Mouse (Mus musculus): ENCODE results near the gene Gas1.

The Gas1 gene

DNA sequence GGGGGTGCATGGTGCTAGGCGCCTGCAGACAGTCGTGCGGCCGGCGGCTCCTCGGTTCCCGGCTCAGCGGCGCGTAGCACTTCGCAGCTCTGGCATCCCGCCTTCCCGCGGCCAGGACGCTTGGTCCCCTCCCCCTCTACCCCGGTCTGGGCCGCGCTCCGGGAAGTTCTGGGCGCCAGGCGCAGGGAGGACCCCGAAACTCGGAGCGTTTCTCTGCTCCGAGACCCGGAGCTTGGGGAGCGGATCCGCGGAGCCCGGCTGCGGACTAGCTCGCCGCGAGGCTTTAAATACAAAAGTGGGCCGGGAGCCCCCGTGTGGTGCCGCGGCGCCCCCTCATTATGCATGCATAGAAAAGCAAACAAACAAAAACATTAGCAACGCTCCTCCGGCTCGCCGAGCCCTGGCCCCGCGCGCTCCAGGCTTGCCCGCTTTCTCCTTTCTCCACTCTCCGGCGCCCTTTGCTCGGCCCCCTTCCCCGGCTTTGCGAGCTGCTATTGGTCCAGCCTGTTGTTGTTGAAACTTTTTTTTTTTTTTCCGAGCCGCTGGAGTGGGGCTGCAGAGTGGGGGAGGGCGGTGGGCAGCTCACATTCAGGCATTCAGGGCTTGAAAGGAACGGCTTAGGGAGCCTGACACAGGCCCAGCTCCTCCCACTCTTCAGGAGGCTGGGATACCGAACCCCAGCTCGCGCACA lies at the start of gene Gas1:
Gas1 (minus strand) TSS at position 260 of the 691 bp plus-strand sequence.
- DNase-seq (ENCODE audit: low spot score in 2 of 2) = peak in 1 of 2 experiments; percentile 32

DNA sequence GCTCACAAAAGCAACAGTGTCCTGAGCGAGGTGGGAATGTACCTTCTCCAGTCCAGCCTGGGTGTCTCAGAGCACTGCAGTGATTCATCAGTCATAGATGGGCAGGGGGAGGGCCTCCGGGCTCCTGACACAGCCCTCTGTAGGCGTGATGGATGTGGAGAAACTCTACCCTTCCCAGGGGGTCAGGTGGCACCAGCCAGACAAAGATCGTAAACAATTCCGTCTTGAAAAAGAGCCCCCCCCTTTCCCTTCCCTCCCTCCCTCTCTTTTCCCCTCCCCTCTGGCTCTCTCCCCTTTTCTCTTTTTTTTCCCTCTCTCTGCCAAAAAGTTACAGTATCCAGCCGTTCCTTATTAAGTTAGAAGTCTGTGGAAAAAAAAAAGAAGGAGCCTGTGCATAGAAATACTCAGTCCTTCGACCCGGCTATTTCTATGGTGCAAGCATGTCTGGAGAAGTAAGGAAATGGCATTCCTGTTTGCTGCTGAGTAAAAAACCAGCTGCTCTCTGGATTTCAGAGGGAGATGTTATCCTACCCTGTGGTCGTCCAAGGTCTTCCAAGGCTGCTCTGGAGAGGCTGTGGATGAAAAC lies 49.2 kb upstream of the Gas1 start:
- no peak for DNase-seq (ENCODE audit: low spot score in 2 of 2)

DNA sequence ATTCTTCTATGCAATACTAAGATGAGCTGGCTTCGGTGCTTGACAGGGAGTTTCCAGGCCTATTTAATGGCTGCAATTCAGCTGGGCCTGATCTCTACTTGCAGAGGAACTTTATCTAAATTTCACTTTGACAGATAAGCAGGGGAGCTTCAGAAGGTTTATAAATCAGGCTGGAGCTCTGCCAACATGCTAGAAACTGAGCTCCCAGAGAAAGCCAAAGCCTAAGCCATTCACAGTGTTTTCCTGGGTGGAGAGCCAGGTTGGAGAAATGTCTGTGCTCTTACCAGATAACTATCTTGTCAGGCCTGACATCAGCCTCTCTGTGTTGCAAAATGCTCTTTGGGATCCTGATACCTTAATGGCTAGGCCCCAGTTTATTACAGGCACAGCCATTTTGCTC lies 48.6 kb upstream of the Gas1 start:
- no peak for DNase-seq (ENCODE audit: low spot score in 2 of 2)

DNA sequence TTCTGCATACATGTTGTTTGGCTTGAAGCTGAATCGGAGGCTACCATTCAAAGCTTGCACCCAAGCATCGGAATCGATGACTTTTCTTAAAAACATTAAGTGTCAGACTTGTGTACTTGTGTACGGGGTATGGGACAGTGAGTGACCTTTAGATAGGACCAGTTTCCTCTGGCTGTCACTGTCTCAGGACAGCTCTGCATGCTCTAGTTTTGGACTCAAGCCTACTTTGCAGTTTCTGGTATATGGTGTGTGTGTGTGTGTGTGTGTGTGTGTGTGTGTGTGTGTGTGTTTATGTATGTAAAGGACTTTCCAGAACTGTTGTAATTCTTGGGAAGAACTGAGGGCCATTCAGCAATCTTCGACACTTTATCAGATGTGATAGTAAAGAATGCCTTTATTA lies 48.1 kb upstream of the Gas1 start:
- no peak for DNase-seq (ENCODE audit: low spot score in 2 of 2)

DNA sequence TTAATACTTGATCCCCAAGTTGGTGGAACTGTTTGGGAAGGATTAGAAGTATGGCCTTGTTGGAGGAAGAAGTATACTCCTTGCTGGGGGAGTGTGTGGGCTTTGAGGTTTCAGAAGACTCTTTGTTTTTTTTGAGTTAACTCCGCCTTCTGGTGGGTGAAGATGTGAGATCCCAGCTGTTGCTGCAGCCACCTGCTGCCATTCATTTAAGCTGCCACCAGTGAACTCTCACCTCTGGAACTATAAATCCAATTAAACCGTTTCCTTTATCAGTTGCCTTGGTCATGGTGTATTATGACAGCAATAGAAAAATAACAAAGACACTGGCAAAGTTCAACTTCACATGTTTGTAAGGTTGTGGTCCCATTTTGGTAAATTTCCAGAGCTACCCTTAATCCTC lies 46.6 kb upstream of the Gas1 start:
- DNase-seq (ENCODE audit: low spot score in 2 of 2) = no peak

DNA sequence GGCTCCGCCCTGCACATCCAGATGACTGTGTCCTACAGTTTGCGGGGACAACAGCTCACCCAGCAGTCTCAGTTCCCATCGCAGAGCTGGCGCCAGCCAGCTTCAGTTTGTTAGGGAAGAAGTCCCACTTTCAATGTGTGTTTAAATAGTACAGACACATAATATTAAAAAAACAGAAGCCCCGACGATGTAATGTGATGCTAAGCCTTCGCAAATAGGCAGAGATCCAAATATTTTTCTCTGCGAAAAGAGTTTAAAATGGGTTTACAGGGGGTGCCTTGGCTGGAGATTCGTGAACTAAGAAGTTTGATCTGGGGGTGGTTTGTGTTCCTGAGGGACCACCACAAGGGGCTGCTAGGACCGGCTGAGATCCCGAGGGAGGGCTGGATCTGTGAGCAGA lies 45.2 kb upstream of the Gas1 start:
- DNase-seq (ENCODE audit: low spot score in 2 of 2) = no peak

DNA sequence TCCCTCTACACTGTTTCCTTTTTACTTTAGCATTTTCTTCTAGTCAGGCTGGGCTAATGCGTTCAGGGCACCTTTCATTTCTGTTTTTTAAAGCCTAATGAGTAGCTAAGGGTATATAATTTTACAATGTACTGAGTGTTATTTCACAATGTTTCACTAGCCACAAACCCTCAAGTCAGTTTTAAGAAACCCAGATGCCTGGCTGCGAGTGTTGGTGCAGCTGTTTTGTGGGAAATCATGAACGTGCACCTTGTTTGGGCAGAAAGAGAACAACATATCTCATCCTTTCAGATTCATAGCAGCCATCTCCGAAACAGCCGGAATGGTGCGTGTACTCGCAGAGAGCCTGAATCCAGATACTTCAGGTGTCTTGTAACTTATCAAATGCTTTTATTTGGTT lies 36.7 kb upstream of the Gas1 start:
- DNase-seq (ENCODE audit: low spot score in 2 of 2) = no peak

DNA sequence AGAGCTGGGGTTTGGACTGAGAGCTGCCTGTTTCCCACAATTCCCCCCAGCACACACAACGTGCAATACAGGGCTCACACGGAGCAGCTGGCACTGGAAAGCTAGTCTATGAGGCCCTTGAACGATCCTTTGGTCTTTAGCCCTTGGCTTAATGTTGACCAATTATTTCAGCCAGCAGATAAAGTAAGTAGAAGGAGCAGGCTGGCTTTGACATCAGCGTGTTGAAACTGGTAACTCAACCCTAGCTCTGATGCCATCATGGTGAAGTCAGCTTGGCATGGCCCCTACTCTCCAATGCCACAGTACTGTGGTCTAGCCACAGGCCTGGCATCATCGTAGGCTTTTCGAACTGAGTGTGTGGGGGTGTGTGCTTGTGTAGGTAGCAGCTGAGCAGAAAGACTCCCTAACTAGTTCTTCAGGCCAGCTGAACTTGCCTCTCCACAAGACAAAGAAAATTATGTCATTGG lies 30.0 kb upstream of the Gas1 start:
- DNase-seq (ENCODE audit: low spot score in 2 of 2) = no peak

DNA sequence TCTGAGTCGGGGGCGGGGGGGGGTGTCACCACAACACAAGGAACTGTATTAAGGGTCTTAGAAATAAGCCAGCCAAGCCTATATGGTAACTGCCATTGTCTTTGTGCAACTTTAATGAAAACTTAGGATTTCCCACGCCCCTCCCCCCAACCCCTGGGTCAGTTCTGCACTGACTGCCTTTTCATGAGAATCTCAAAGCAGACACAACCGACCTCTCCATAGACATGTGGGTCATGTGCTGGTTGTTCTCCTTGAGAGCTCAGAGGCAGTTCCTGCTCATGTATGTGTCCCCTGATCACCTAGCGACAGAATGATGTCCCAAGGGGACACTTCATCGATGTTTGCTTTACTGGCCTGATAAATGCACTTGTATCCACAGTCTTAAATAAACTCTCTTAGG lies 27.6 kb upstream of the Gas1 start:
- DNase-seq (ENCODE audit: low spot score in 2 of 2) = no peak

DNA sequence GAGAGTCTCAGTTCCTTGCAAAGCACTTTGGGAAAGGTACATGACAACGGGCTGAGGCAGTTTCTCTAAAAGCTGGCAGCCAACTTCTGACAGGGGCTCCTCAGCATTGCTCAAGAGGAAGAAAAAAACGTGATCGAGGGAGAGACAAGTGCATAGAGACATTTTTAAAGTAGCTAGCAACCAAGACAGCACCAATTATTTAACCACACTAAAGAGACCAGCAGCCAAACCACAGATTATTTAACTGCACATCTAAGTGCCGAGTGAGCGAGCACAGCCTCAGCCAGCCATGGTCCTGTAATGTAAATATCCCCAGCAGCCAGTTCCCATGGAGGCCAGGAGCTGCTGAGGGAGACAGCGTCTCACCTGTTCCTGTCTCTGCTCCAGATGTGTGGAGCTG lies 16.1 kb upstream of the Gas1 start:
- DNase-seq (ENCODE audit: low spot score in 2 of 2) = no peak

DNA sequence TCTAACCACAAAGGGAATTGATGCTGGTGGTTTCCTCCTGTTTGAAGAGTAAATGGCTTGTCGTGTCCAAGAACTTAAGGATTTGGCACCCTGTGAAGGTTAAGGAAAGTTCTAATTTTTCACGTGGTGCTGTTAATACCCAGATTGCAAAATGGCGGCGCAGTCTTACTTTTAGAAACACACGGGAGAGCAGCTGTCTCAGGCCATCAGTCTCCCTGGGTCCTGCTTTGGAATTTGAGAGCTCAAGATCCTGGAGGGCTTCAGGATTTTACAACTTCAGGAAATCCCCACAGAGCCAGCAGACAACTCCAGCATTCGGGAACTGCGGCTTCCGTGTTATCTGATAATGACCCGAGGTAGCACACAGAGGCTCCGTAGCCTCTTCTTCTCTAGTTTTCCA lies 12.8 kb upstream of the Gas1 start:
- no peak for DNase-seq (ENCODE audit: low spot score in 2 of 2)

DNA sequence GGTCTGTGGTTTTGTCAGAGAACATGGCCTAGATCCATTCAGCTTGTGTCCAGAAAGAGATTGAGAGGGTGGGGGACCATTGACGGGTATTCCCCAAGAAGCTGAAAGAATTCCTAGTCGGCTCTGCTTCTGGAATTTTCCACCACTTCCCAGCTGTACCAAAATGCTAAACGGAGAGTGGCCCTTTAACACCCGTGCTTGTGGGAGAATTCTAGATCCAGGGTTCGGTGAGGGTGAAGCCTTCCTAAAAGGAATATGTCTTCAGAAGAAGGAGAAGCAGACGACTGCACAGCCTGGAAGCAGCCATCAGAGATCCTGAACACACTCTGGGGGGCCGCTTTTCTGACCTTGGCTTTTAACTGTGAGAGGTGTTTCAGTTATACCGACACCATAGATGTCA lies 11.8 kb upstream of the Gas1 start:
- DNase-seq (ENCODE audit: low spot score in 2 of 2) = no peak

DNA sequence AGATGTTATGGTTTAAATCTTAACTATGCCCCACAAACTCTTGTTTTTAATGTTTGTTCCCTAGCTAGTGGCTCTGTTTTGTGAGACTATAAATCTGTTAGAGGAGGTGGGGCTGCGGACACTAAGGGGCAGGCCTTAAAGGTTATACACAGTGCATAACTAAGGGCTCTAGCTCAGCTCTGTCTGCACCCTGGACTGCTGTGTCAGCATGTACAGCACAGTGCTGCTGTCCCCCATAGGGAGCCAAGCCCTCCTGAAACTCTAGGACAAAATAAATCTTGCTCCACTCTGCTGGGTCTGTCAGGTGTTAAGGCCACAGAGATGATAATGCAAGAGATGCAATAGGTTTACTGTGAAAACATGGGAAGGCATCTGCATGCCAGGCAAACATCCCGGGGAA lies 10.1 kb upstream of the Gas1 start:
- DNase-seq (ENCODE audit: low spot score in 2 of 2) = no peak

DNA sequence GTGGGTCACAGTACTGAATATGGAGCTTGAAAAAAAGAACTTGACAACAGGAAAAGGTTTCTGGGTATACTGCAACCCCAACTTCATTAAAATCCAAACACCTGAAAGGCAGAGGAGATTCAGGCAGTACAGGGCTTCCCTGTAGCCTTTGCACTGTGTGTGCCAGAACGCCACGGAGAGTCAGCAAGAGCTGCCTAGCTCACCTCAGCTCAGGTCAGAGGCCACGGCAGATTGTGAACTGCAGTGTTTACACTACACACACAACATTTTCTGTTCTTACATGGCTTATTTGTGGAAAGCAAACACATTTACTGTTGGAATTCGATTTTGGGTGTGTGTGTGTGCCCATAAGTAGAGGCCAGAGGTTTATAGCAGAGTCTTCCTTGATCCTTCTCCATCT lies 5.2 kb upstream of the Gas1 start:
- no peak for DNase-seq (ENCODE audit: low spot score in 2 of 2)

DNA sequence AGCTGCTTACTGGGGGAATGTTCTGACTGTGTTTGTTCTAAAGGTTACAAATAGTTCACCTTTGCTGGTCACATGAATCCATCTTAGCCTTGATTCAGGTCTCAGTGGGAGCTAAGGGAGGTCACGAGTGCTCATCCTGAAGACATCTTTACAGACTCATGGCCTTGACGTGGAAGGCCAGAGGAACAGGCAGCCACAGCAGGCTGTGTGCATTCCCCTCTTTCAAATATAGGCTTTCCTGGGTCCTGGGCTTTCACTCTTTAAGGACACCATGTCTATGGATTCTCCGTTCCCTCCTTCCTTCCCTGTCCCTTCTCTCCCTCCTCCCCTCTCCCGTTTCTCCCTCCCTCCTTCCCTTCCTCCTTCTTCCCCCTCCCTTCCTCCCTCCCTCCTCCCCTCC lies 2.5 kb upstream of the Gas1 start:
- DNase-seq (ENCODE audit: low spot score in 2 of 2) = no peak

DNA sequence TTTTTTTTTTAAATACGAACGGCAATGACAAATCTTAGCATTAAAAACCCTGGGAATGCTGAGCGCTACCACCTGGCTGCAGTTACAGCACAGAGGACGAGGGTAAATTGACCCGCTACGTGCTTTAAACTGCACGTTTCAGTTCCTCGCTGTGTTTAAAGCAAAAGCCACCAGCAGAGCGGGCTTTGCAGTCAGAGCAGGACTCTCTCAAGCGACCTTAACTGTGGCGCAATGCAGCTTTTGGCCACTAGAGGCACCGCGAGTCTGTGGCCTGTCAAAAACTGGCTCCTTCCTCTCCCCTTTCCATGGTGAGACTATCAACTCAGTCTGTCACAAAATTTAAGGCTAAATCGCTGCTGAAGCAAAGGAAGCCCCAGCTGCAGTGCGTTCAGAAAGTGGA lies 1.3 kb upstream of the Gas1 start:
- DNase-seq (ENCODE audit: low spot score in 2 of 2) = peak; percentile 21 to 73

DNA sequence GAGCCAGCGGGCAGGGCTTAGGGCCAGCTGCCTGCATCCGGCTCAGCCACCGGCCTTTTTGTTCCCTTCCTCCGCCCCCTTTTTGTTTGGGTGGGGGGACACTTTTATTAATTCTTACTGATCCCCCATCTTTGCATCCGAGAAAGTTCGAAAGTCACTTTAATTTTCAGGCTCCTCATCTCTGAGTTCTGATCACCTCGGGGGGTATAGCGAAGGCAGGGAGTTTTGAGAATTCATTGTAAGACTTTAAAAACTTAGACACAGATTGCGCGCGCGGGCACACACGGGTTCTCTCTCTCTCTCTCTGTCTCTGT lies 589 bp upstream of the Gas1 start:
- DNase-seq (ENCODE audit: low spot score in 2 of 2) = no peak

DNA sequence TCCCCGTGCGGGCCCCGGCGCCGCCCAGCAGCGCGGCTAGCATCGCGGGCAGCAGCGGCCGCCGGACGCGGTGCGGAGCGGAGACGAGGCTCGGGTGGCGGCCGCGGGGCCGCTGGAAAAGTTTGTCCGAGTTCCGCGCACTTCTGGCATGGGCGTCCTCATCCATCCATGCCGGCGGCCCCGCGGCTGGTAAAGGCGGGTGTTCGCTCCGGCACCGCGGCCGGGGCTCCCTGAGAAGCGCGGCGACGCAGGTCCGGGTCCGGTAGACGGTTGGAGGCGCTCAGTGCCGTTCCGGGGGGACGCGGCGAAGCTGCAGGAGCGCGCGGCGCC lies 424 bp downstream of the Gas1 start:
- DNase-seq (ENCODE audit: low spot score in 2 of 2) = no peak

DNA sequence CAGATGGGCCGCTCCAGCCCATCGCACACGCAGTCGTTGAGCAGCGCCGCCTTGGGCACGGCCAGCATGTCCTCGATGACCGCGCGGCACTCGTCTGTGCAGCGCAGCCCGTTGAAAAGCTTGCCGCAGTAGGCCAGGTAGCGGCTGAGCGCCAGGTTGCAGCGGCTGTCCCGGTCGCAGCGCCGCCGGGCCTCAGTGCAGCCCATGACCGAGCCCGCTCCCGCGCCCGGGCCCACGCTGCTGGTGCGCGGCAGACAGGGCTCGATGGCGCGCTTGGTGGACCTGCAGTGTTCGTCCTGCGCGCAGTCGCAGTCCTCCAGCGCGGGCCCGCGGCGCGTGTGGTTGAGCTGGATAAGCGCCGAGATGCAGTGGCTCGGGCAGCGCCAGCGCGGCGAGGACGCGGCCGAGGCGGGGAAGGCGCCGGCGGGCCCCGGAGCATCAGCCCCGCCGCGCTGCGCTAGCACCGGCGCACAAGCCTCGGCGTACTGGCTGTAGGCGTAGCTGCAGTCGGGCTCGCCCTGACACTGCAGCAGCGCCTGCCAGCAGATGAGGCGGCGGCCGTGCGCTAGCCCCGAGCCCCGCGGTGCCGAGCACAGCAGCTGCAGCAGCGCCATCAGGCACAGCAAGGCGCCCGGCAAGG lies 909 bp downstream of the Gas1 start:
- DNase-seq (ENCODE audit: low spot score in 2 of 2) = peak in 1 of 2 experiments; percentile 14

DNA sequence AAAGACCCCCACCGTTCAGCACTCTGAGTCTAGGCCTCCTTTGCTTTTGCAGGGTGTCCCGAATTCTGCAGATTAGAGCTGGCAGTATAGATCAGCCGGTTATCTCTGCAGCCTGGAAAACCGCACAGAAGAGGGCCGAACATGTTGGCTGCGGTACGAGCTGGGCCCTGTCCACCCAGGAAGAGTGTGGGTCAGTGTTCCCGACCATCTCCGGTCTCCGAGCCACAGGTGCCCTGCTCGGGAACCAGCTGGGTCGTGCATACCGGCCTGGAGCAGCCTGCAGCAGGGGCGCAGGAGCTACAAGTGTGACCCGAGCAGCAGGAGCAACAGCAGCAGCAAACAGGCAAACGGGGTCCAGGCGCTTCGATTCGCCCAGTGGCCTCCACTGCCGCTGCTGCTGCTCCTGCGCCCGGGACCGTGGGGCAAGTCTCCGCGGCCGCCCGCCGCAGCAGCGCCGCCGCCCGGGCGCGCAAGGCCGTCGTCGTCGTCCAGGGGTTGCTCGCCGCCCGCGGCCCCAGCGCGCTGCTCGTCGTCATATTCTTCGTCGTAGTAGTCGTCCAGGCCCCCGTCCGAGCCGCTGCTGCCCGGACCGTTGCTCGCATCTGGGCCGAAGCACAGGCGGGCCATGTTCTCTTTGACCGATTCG lies 1.6 kb downstream of the Gas1 start:
- DNase-seq (ENCODE audit: low spot score in 2 of 2) = no peak

DNA sequence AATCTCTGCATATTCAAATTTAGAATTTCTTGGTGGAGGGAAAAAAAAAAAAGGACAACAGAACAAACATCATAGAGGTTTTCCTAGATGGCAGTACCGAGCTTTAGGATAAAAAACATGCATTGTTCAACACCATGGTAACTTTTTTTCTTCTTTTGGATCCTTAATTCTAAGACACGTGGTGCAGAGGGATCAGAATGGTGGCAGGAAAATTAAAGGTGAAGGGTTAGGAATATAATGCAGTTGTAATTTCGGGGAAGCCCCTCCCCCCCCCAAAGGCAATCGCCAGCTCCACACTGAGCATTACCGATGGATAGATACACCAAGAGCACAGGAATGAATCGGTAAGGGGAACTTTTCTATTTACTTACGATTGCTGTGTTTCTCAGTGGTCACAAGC lies 2.2 kb downstream of the Gas1 start:
- no peak for DNase-seq (ENCODE audit: low spot score in 2 of 2)

DNA sequence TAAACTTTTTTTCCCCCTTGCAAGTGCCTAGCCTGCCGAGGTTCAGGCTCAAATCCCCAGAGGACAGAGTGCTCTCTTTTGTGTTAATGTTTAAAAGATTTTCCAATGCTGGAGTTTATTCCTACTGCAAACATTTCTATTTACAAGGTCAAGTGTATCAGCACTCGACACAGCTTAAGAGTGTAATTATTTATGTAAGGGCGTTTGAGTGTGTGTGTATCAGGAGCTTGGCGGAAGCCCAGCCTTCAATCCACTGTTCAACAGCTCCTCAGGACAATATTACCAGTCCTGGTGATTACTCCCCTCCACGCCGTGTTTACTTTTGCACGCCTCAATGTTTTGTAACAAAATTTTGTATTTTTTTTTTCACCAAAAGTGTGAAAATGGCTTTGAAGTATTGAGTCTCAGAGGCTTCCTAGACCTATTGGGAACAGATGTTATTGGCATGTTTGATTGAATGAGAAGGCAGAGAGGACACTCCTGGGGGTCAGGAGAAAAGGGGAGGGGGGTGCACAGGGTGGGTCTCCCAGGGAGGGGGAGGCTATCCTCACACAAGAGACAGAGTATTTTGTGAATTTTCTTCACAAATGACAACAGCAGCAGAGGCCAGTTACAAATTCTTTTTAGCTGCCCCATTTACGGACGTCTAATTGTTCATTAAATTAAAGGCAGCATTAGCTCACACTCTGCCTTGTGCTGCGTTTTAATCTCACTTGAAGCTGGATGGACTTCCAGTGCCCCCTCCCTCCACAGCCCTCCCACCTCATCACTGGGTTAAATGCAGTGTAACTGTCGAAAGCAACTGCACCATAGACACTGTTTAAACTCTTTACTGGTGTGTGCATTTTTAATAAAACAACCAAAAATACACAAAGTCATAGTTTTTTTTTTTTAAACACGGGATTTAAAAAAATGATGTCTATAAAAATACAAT lies 3.3 kb downstream of the Gas1 start:
- no peak for DNase-seq (ENCODE audit: low spot score in 2 of 2)

Data from spleen, postnatal 10 days (tissue).